Mouse (Mus musculus) hindbrain, embryonic 11.5 days (tissue): ENCODE results near the gene Olfr1058. TPM values are rescaled to one million over a fixed set of nuclear protein-coding genes. Genes with fewer than 3 reads are reported as not detected.
"Not testable (repeated sequence)": the region's sequence is repeated elsewhere in the genome, so short reads cannot be mapped to it uniquely, and the experiment has no call there.

ENCODE experiments used
- ATAC-seq: fragments of 200-750 bp; cut with Nextera tagmentation; 2 replicates; pipeline ENCODE4 v1.8.0; 2017; ENCODE audit warnings: mild to moderate bottlenecking, moderate TSS enrichment, moderate library complexity; ENCODE audit not compliant: low FRiP score
- DNase-seq: peaks from one replicate; pipeline ENCODE4 v3.0.0-alpha.2; 2015; ENCODE audit warnings: low spot score
- H3K27ac ChIP-seq: fragments of 300-500 bp; sonication (generic); 2 replicates; pipeline ENCODE4 v1.5.1; 2014; ENCODE audit warnings: mild to moderate bottlenecking, low read depth, low read length
- H3K27me3 ChIP-seq: fragments of 300-500 bp; sonication (generic); 2 replicates; pipeline ENCODE4 v1.6.1; 2014; ENCODE audit warnings: mild to moderate bottlenecking, low read length, moderate library complexity, mixed read lengths; ENCODE audit not compliant: control insufficient read depth, insufficient read depth
- H3K36me3 ChIP-seq: fragments of 300-500 bp; sonication (generic); 2 replicates; pipeline ENCODE4 v1.6.1; 2014; ENCODE audit warnings: mild to moderate bottlenecking, low read length, moderate library complexity, mixed read lengths; ENCODE audit not compliant: control insufficient read depth, insufficient read depth
- H3K4me1 ChIP-seq: fragments of 300-500 bp; sonication (generic); replicated peaks from 2 replicates; pipeline ENCODE4 v1.6.1; 2014; ENCODE audit warnings: low read length, mixed read lengths; ENCODE audit not compliant: control insufficient read depth, insufficient read depth
- H3K4me2 ChIP-seq: fragments of 300-500 bp; sonication (generic); replicated peaks from 2 replicates; pipeline ENCODE4 v1.6.1; 2014; ENCODE audit warnings: mild to moderate bottlenecking, low read depth, low read length
- H3K4me3 ChIP-seq: fragments of 300-500 bp; sonication (generic); 2 replicates; pipeline ENCODE4 v1.5.1; 2014; ENCODE audit warnings: low read depth, low read length
- H3K9ac ChIP-seq: fragments of 300-500 bp; sonication (generic); 2 replicates; pipeline ENCODE4 v1.6.1; 2014; ENCODE audit warnings: low read depth, low read length
- H3K9me3 ChIP-seq: fragments of 300-500 bp; sonication (generic); 2 replicates; pipeline ENCODE4 v1.6.1; 2016; ENCODE audit warnings: low read length; ENCODE audit not compliant: control insufficient read depth
- WGBS: fragments of 180-500 bp; shearing (Covaris S2); extraction: QIAGEN DNeasy Blood & Tissue Kit; methylation state at CpG from one replicate; pipeline ENCODE4 v1.1.7; 2014; 5-methylcytosine and 5-hydroxymethylcytosine counted together
- polyA plus RNA-seq: library from polyadenylated mRNA; unstranded; fragments of >200 nt; fragmentation: Nextera tagmentation; extraction: Ambion mirVana; gene quantifications from 2 replicates; pipeline ENCODE4 v1.2.1, GENCODE M21; 2014

Olfr1058 gene
- polyA plus RNA-seq = not detected in 2 replicates

DNA sequence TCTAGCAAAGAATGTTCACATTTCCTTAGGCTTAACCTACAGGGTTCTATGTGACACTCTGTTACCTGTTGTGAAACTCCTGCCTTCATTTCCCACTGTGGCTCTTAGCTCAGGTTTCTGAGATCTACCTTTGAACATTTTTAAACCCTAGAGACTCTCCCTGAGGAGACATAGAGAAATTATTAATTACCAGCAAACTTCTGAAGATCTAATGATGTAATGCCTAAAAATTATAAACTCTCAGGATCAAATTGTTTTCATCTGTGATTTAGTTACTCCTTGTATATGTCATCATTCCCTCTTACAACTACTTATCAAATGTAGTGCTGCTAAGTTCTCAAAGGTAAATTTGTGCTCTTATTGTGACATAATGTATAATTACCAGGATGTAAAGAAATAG lies at the start of gene Olfr1058:
Olfr1058 (minus strand) TSS at position 101 of the 400 bp plus-strand sequence.
- not testable (repeated sequence) for H3K4me2 ChIP-seq, H3K9me3 ChIP-seq, ATAC-seq, H3K4me3 ChIP-seq, H3K9ac ChIP-seq, DNase-seq, H3K27ac ChIP-seq, H3K27me3 ChIP-seq, H3K4me1 ChIP-seq, H3K36me3 ChIP-seq

- not testable (repeated sequence) for ATAC-seq, H3K9me3 ChIP-seq, H3K4me3 ChIP-seq, H3K4me2 ChIP-seq, H3K4me1 ChIP-seq, DNase-seq, H3K36me3 ChIP-seq, H3K9ac ChIP-seq, H3K27ac ChIP-seq, H3K27me3 ChIP-seq
- WGBS = 91% methylated on average over 8 of the region's 8 CpGs
Measured at GRCm38 (mm10) chr2:86428511-86428910, 40.1 kb upstream of the Olfr1058 start.

- H3K4me2 ChIP-seq, H3K27me3 ChIP-seq, H3K4me1 ChIP-seq, H3K27ac ChIP-seq, DNase-seq, H3K9me3 ChIP-seq, H3K36me3 ChIP-seq, H3K4me3 ChIP-seq, H3K9ac ChIP-seq, ATAC-seq: not testable (repeated sequence)
Measured at GRCm38 (mm10) chr2:86426649-86427048, 38.3 kb upstream of the Olfr1058 start, which contains the start of gene Olfr1062. TSS of gene Olfr1062 (minus strand) at chr2:86426749.

- H3K4me1 ChIP-seq = no peaks in the 10 kb centered on the region
- no peaks in the 10 kb centered on the region for H3K36me3 ChIP-seq
- no peak within 1 kb of the TSS for H3K4me3 ChIP-seq
- no peak within 1 kb of the TSS for H3K27ac ChIP-seq
- H3K9me3 ChIP-seq = no peaks in the 10 kb centered on the region
- ATAC-seq = no peak
- no peak within 1 kb of the TSS for H3K4me2 ChIP-seq
- H3K9ac ChIP-seq = no peak within 1 kb of the TSS
- 95% methylated on average over 1 of the region's 1 CpGs for WGBS
- no peak for DNase-seq
- no peaks in the 10 kb centered on the region for H3K27me3 ChIP-seq
Measured at GRCm38 (mm10) chr2:86413950-86414349, 25.6 kb upstream of the Olfr1058 start, which contains the start of gene Olfr1061. TSS of gene Olfr1061 (minus strand) at chr2:86414050.

DNA sequence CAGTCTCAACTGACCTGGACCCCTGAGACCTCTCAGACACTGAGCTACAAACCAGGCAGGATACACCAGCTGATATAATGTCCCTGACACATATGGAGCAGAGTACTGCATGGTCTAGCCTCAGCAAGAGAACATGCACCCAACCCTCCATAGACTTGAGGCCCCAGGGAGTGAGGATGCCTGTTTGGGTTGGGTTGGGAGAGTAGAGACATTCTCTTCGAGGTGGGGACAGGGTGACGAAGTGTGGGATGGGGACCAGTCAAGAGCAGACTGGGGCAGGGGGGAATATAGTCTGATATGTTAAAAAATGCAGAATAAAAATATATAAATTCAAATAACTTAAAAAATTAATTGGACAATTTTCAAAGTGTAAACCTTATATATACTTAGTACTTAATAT lies 6.8 kb upstream of the Olfr1058 start:
- Histone ChIP-seq H3K36me3 (no peaks in the 10 kb centered on the region), H3K4me2 (no peak overlapping the region), H3K9ac (no peak overlapping the region), H3K4me1 (no peaks in the 10 kb centered on the region), H3K27me3 (no peaks in the 10 kb centered on the region), H3K4me3 (no peak overlapping the region), H3K27ac (no peak overlapping the region), H3K9me3 (no peaks in the 10 kb centered on the region)
- peak; percentile 27; the same call in 1 of the 2 replicates for ATAC-seq
- no peak for DNase-seq
- 89% methylated on average over 2 of the region's 2 CpGs for WGBS

DNA sequence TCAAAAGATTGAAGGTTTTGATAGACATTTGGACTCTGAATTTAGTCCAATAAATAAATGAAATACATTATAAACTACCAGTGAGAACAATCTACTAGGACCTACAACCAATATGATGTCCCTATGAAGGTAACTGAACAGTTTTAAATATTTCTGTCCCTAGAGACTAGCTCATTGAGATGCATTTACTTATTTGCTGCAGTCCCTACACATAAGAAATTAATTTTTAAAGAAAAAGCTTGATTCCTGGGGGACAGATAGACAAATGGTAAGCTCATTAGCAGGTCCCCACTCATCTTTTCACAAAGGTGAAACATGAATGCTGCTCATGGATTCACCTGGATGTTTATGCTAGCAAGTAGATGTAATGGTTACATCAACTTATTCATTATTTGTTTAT lies 10.1 kb downstream of the Olfr1058 start, which contains the start of gene Olfr1057:
Olfr1057 (minus strand) TSS at position 101 of the 400 bp plus-strand sequence.
- Histone ChIP-seq H3K36me3 (no peaks in the 10 kb centered on the region), H3K27ac (no peak within 1 kb of the TSS), H3K27me3 (no peaks in the 10 kb centered on the region), H3K4me1 (no peaks in the 10 kb centered on the region), H3K9me3 (no peaks in the 10 kb centered on the region), H3K4me3 (no peak within 1 kb of the TSS), H3K4me2 (no peak within 1 kb of the TSS), H3K9ac (no peak within 1 kb of the TSS)
- DNase-seq = no peak
- no peak for ATAC-seq

DNA sequence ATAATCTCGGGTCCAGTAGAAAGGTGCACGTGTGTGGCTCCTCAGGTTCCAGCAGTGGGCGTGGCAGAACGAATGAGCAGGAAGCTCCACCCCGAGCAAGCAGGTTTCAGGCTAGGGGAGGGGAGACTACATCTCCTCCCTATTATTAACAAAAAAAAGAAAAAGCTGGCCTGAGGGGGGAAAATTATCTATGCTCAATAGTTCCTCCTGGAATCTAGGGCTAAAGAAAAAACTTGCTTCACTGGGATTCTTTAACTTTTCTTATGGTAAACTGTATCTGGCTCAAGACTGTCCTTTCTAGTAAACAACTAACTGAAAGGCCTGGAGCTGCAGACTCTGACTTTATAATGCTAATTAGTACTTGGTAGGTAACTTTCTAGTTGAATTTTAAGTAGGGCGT lies 22.0 kb downstream of the Olfr1058 start:
- ATAC-seq, H3K27me3 ChIP-seq, H3K9me3 ChIP-seq, H3K27ac ChIP-seq, H3K36me3 ChIP-seq, H3K4me2 ChIP-seq, H3K4me3 ChIP-seq, H3K9ac ChIP-seq, DNase-seq, H3K4me1 ChIP-seq: not testable (repeated sequence)
- WGBS = 80% methylated on average over 1 of the region's 6 CpGs

DNA sequence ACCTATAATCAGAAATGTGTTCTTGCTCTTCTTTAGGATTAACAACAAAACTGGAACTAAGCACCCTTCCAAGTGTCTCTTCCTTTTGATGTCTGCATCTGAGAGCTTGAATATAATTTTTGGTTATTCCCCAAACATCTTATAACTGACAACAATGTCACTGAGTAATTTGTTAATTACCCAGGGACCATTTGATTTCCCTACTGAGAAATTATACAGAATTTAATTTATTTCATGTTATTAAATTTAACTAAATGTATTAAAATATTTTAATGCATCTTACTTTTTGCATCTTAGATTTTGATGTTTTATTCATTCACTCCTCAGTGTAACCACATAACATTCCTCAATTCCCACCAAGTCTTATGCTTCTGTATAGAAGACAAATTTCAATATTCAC lies 26.0 kb downstream of the Olfr1058 start, which contains the start of gene Olfr1056:
Olfr1056 (minus strand) TSS at position 101 of the 400 bp plus-strand sequence.
- Histone ChIP-seq H3K4me2 (no peak within 1 kb of the TSS), H3K27me3 (no peaks in the 10 kb centered on the region), H3K36me3 (no peaks in the 10 kb centered on the region), H3K4me1 (no peaks in the 10 kb centered on the region), H3K4me3 (no peak within 1 kb of the TSS), H3K9me3 (no peaks in the 10 kb centered on the region), H3K9ac (no peak within 1 kb of the TSS), H3K27ac (no peak within 1 kb of the TSS)
- DNase-seq (no peak), ATAC-seq (no peak)

- not testable (repeated sequence) for H3K4me1 ChIP-seq, H3K4me3 ChIP-seq, H3K9ac ChIP-seq, H3K36me3 ChIP-seq, DNase-seq, ATAC-seq, H3K27ac ChIP-seq, H3K4me2 ChIP-seq, H3K27me3 ChIP-seq, H3K9me3 ChIP-seq
- 100% methylated on average over 1 of the region's 1 CpGs for WGBS
Measured at GRCm38 (mm10) chr2:86351751-86352150, 36.6 kb downstream of the Olfr1058 start.
